Mouse (Mus musculus) c-Kit-positive CD71-positive TER-119-positive erythroid progenitor cells, embryonic 14.5 days (primary cell): ENCODE data around the gene Maats1.

Experiments
- DNase-seq: peaks from one replicate; pipeline ENCODE4 v3.0.0-alpha.2; 2013; ENCODE audit warnings: low spot score

Maats1 gene

GRCm38 (mm10) chr16:38294685-38295348 lies 47.1 kb downstream of the Maats1 start, which contains the start of gene Nr1i2:
Nr1i2 (minus strand) TSS chr16:38294824.
- DNase-seq, result no peak

- DNase-seq, result no peak
Observed at GRCm38 (mm10) chr16:38290151-38290550, 51.8 kb downstream of the Maats1 start.

- DNase-seq, result no peak
Observed at GRCm38 (mm10) chr16:38288851-38289250, 53.1 kb downstream of the Maats1 start.

- no peak for DNase-seq
Observed at GRCm38 (mm10) chr16:38287762-38288161, 54.2 kb downstream of the Maats1 start.

GRCm38 (mm10) chr16:38287357-38287756 lies 54.6 kb downstream of the Maats1 start:
- DNase-seq, result no peak

- DNase-seq, result no peak
Observed at GRCm38 (mm10) chr16:38286541-38286940, 55.4 kb downstream of the Maats1 start.

GRCm38 (mm10) chr16:38285801-38286200 lies 56.1 kb downstream of the Maats1 start:
- DNase-seq, result no peak

GRCm38 (mm10) chr16:38283300-38283699 lies 58.6 kb downstream of the Maats1 start:
- DNase-seq, result no peak

- no peak for DNase-seq
Observed at GRCm38 (mm10) chr16:38282559-38283160, 59.3 kb downstream of the Maats1 start.

GRCm38 (mm10) chr16:38280951-38281350 lies 61.0 kb downstream of the Maats1 start:
- DNase-seq, result no peak

- no peak for DNase-seq
Observed at GRCm38 (mm10) chr16:38279794-38280193, 62.1 kb downstream of the Maats1 start.

- no peak for DNase-seq
Observed at GRCm38 (mm10) chr16:38274737-38275136, 67.2 kb downstream of the Maats1 start.

GRCm38 (mm10) chr16:38272483-38272882 lies 69.5 kb downstream of the Maats1 start:
- DNase-seq, result no peak

- DNase-seq, result no peak
Observed at GRCm38 (mm10) chr16:38271601-38272000, 70.3 kb downstream of the Maats1 start.

GRCm38 (mm10) chr16:38255927-38256326 lies 86.0 kb downstream of the Maats1 start:
- no peak for DNase-seq

- no peak for DNase-seq
Observed at GRCm38 (mm10) chr16:38255107-38255506, 86.8 kb downstream of the Maats1 start.

- no peak for DNase-seq
Observed at GRCm38 (mm10) chr16:38254001-38254400, 87.9 kb downstream of the Maats1 start.

GRCm38 (mm10) chr16:38250467-38250866 lies 91.5 kb downstream of the Maats1 start:
- no peak for DNase-seq

GRCm38 (mm10) chr16:38248331-38248961 lies 93.5 kb downstream of the Maats1 start:
- no peak for DNase-seq
